ENCODE assay signal across 11 mouse cellular contexts in genomic region chr10:84858806-84859496, GRCm38 (mm10). TPM values are rescaled to one million over a fixed set of nuclear protein-coding genes. Genes with fewer than 3 reads are reported as not detected.
DNase-seq lines count a peak whose midpoint lies in the region; ATAC-seq lines count a peak whose summit lies in the region.
"Had no signal": no experiment of that assay in that cellular context is flagged by ENCODE, and none has a peak within 500 bp of the region (broad histone marks: within the 10 kb centered on the region; RNA-seq: fewer than 3 reads in every experiment).

No protein-coding gene starts in this region.

- peaks cover 75% of the 10 kb centered on the region for H3K27me3 ChIP-seq in heart, embryonic 12.5 days (replicated peaks)
- no peaks in the 10 kb centered on the region for H3K27me3 ChIP-seq in embryonic facial prominence, embryonic 11.5 days (ENCODE audit: control insufficient read depth, insufficient read depth, low read length)
- H3K27me3 ChIP-seq in hindbrain, embryonic 16.5 days (replicated peaks; ENCODE audit: control insufficient read depth, insufficient read depth, low read length), result no peaks in the 10 kb centered on the region
- no peaks in the 10 kb centered on the region for H3K27me3 ChIP-seq in neural tube, embryonic 14.5 days (ENCODE audit: control insufficient read depth, insufficient read depth, low read length)
- peaks cover 22% of the 10 kb centered on the region for H3K27me3 ChIP-seq in liver, embryonic 12.5 days (replicated peaks)

- intact Hi-C loops in heart, postnatal 36 days (cut with DNase I), result no loop called here

- H3K4me3 ChIP-seq in heart, embryonic 12.5 days, result no peak overlapping the region
- H3K4me3 ChIP-seq in embryonic facial prominence, embryonic 11.5 days (ENCODE audit: low read depth, low read length), result no peak overlapping the region
- no peak overlapping the region for H3K4me3 ChIP-seq in hindbrain, embryonic 16.5 days (ENCODE audit: low read length)
- no peak overlapping the region for H3K4me3 ChIP-seq in neural tube, embryonic 14.5 days (ENCODE audit: low read depth, low read length)
- no peak overlapping the region for H3K4me3 ChIP-seq in liver, embryonic 12.5 days

- no peaks in the 10 kb centered on the region for H3K9me3 ChIP-seq in heart, embryonic 12.5 days (replicated peaks)
- no peaks in the 10 kb centered on the region for H3K9me3 ChIP-seq in embryonic facial prominence, embryonic 11.5 days (replicated peaks; ENCODE audit: control insufficient read depth, low read length)
- no peaks in the 10 kb centered on the region for H3K9me3 ChIP-seq in hindbrain, embryonic 16.5 days (ENCODE audit: control insufficient read depth, low read length)
- no peaks in the 10 kb centered on the region for H3K9me3 ChIP-seq in neural tube, embryonic 14.5 days (ENCODE audit: control insufficient read depth, low read length)
- H3K9me3 ChIP-seq in liver, embryonic 12.5 days (replicated peaks), result no peaks in the 10 kb centered on the region

- 0 out of 2 replicates have a peak overlapping the region, but pooled peaks have one; percentile 7 for H3K4me2 ChIP-seq in heart, embryonic 12.5 days
- no peak overlapping the region for H3K4me2 ChIP-seq in embryonic facial prominence, embryonic 11.5 days (ENCODE audit: low read depth, low read length)
- H3K4me2 ChIP-seq in hindbrain, embryonic 16.5 days (ENCODE audit: low read length), result no peak overlapping the region
- H3K4me2 ChIP-seq in neural tube, embryonic 14.5 days (ENCODE audit: low read depth, low read length), result peak overlapping the region; percentile 4; the same call in 1 of the 2 replicates
- H3K4me2 ChIP-seq in liver, embryonic 12.5 days, result no peak overlapping the region

- no peaks in the 10 kb centered on the region for H3K36me3 ChIP-seq in heart, embryonic 12.5 days
- H3K36me3 ChIP-seq in embryonic facial prominence, embryonic 11.5 days (replicated peaks; ENCODE audit: control insufficient read depth, insufficient read depth, low read depth, low read length), result no peaks in the 10 kb centered on the region
- H3K36me3 ChIP-seq in hindbrain, embryonic 16.5 days (ENCODE audit: control insufficient read depth, insufficient read depth, low read length), result no peaks in the 10 kb centered on the region
- no peaks in the 10 kb centered on the region for H3K36me3 ChIP-seq in neural tube, embryonic 14.5 days (ENCODE audit: control insufficient read depth, insufficient read depth, low read length)
- H3K36me3 ChIP-seq in liver, embryonic 12.5 days, result no peaks in the 10 kb centered on the region

- no peak overlapping the region for H3K9ac ChIP-seq in heart, embryonic 12.5 days
- no peak overlapping the region for H3K9ac ChIP-seq in embryonic facial prominence, embryonic 11.5 days (replicated peaks; ENCODE audit: low read length)
- no peak overlapping the region for H3K9ac ChIP-seq in hindbrain, embryonic 16.5 days (ENCODE audit: low read depth, low read length)
- H3K9ac ChIP-seq in neural tube, embryonic 14.5 days (replicated peaks; ENCODE audit: low read depth, low read length), result no peak overlapping the region
- no peak overlapping the region for H3K9ac ChIP-seq in liver, embryonic 12.5 days

- peaks cover 14% of the 10 kb centered on the region for H3K4me1 ChIP-seq in heart, embryonic 12.5 days (replicated peaks)
- H3K4me1 ChIP-seq in embryonic facial prominence, embryonic 11.5 days (ENCODE audit: control insufficient read depth, insufficient read depth, low read length), result peaks cover 6% of the 10 kb centered on the region; the same call in 1 of the 2 replicates
- peaks cover 15% of the 10 kb centered on the region for H3K4me1 ChIP-seq in hindbrain, embryonic 16.5 days (ENCODE audit: control insufficient read depth, insufficient read depth, low read depth, low read length)
- H3K4me1 ChIP-seq in neural tube, embryonic 14.5 days (ENCODE audit: control insufficient read depth, insufficient read depth, low read length), result peaks cover 8% of the 10 kb centered on the region; the same call in 1 of the 2 replicates
- no peaks in the 10 kb centered on the region for H3K4me1 ChIP-seq in liver, embryonic 12.5 days

- no peak for ATAC-seq in heart, embryonic 12.5 days (ENCODE audit: insufficient number of reproducible peaks, low FRiP score)
- ATAC-seq in embryonic facial prominence, embryonic 11.5 days (replicated peaks; ENCODE audit: insufficient number of reproducible peaks, low FRiP score, low TSS enrichment, low read depth), result no peak
- ATAC-seq in hindbrain, embryonic 16.5 days, result no peak
- ATAC-seq in neural tube, embryonic 14.5 days (ENCODE audit: low read depth), result no peak
- no peak for ATAC-seq in liver, embryonic 12.5 days

- DNase-seq in heart, postnatal 36 days, result no peak
- peak; percentile 64 for DNase-seq in embryonic facial prominence, embryonic 11.5 days (ENCODE audit: low spot score)
- no peak for DNase-seq in layer of hippocampus, adult 9-10 months (ENCODE audit: low spot score)
- no peak for DNase-seq in urinary bladder, postnatal 36 days (ENCODE audit: low spot score in 2 of 2)
- DNase-seq: heart, postnatal 4 days; kidney, postnatal 25 days; thymus, postnatal 4 days had no signal

- WGBS in heart, embryonic 12.5 days, result 16% methylated on average over 14 of the region's 14 CpGs
- WGBS in embryonic facial prominence, embryonic 11.5 days, result 12% methylated on average over 14 of the region's 14 CpGs
- WGBS in hindbrain, embryonic 16.5 days, result 9% methylated on average over 14 of the region's 14 CpGs
- WGBS in neural tube, embryonic 14.5 days, result 6% methylated on average over 14 of the region's 14 CpGs
- WGBS in liver, embryonic 12.5 days (ENCODE audit: insufficient replicate concordance), result 39% methylated on average over 14 of the region's 14 CpGs

- no peak overlapping the region for H3K27ac ChIP-seq in heart, embryonic 12.5 days (ENCODE audit: poor library complexity, severe bottlenecking)
- no peak overlapping the region for H3K27ac ChIP-seq in embryonic facial prominence, embryonic 11.5 days (replicated peaks; ENCODE audit: low read depth, low read length)
- peak overlapping the region; percentile 39; the same call in 1 of the 2 replicates for H3K27ac ChIP-seq in hindbrain, embryonic 16.5 days (ENCODE audit: low read depth, low read length)
- H3K27ac ChIP-seq in neural tube, embryonic 14.5 days (ENCODE audit: low read depth, low read length), result no peak overlapping the region
- no peak overlapping the region for H3K27ac ChIP-seq in liver, embryonic 12.5 days

RNA-seq across cellular contexts. Expression of gene Ric8b, which starts 58.5 kb away (rescaled TPM):
- polyA plus RNA-seq in heart, embryonic 12.5 days (2016; fragmentation: Nextera tagmentation; extraction: Ambion mirVana), result 20.7 and 20.8 TPM in 2 replicates
- 10 to 100 TPM; 35.5 to 40.9 TPM for total RNA-seq in heart, postnatal 36 days (2021)
- 26.3 and 28.4 TPM in 2 replicates for polyA plus RNA-seq in embryonic facial prominence, embryonic 11.5 days (2014; fragmentation: Nextera tagmentation; extraction: Ambion mirVana)
- 43.0 and 48.3 TPM in 2 replicates for polyA plus RNA-seq in hindbrain, embryonic 16.5 days (2015; fragmentation: Nextera tagmentation; extraction: Ambion mirVana)
- polyA plus RNA-seq in neural tube, embryonic 14.5 days (2014; fragmentation: Nextera tagmentation; extraction: Ambion mirVana), result 52.5 and 57.3 TPM in 2 replicates
- 6.6 and 6.9 TPM in 2 replicates for polyA plus RNA-seq in liver, embryonic 12.5 days (2016; fragmentation: Nextera tagmentation; extraction: Ambion mirVana)

Comparison
In these comparisons a context has a peak if more than half of its experiments do, and no peak if none do; other contexts are left out.
1. H3K4me2 ChIP-seq: peak in heart, embryonic 12.5 days (single experiment) and neural tube, embryonic 14.5 days (single experiment); none in embryonic facial prominence, embryonic 11.5 days (single experiment), hindbrain, embryonic 16.5 days (single experiment) and liver, embryonic 12.5 days (single experiment).